Mouse (Mus musculus): Measurements from ENCODE around the gene Fut1.
A peak's percentile ranks its signal among the peaks of the same experiment; 100 is the strongest.

Fut1 gene

GRCm38 (mm10) chr7:45617042-45617695, at the start of gene Fut1:
Gene Fut1, plus strand, starts transcription at chr7:45617289.
- DNase-seq, result peak in 1 of 2 experiments; percentile 61

- peak; percentile 97 to 98 for DNase-seq
Observed at GRCm38 (mm10) chr7:45567780-45568516, 49.1 kb upstream of the Fut1 start.

GRCm38 (mm10) chr7:45568601-45569473, 48.3 kb upstream of the Fut1 start:
- DNase-seq, result no peak

GRCm38 (mm10) chr7:45570103-45570741, 46.9 kb upstream of the Fut1 start, which contains the start of gene Bcat2:
Gene Bcat2, plus strand, starts transcription at chr7:45570153.
- peak; percentile 77 to 85 for DNase-seq

- DNase-seq, result no peak
Observed at GRCm38 (mm10) chr7:45571966-45572365, 45.1 kb upstream of the Fut1 start.

GRCm38 (mm10) chr7:45573954-45574353, 43.1 kb upstream of the Fut1 start:
- peak; percentile 46 to 58 for DNase-seq

GRCm38 (mm10) chr7:45574472-45575379, 42.4 kb upstream of the Fut1 start:
- peak; percentile 83 to 87 for DNase-seq

GRCm38 (mm10) chr7:45585923-45586322, 31.2 kb upstream of the Fut1 start:
- DNase-seq, result no peak

- no peak for DNase-seq
Observed at GRCm38 (mm10) chr7:45587631-45588592, 29.2 kb upstream of the Fut1 start.

GRCm38 (mm10) chr7:45589173-45589572, 27.9 kb upstream of the Fut1 start:
- peak; percentile 97 for DNase-seq

- DNase-seq, result no peak
Observed at GRCm38 (mm10) chr7:45589898-45590297, 27.2 kb upstream of the Fut1 start.

- no peak for DNase-seq
Observed at GRCm38 (mm10) chr7:45590874-45591273, 26.2 kb upstream of the Fut1 start.

GRCm38 (mm10) chr7:45591880-45592279, 25.2 kb upstream of the Fut1 start:
- no peak for DNase-seq

GRCm38 (mm10) chr7:45593118-45593815, 23.8 kb upstream of the Fut1 start:
- DNase-seq, result peak; percentile 73 to 86

GRCm38 (mm10) chr7:45595176-45595575, 21.9 kb upstream of the Fut1 start:
- DNase-seq, result no peak

GRCm38 (mm10) chr7:45596107-45596506, 21.0 kb upstream of the Fut1 start:
- no peak for DNase-seq

GRCm38 (mm10) chr7:45597013-45597412, 20.1 kb upstream of the Fut1 start:
- no peak for DNase-seq

GRCm38 (mm10) chr7:45597527-45597926, 19.6 kb upstream of the Fut1 start:
- DNase-seq, result peak; percentile 66 to 71

Measured in kidney, postnatal 36 days (tissue).